Mouse (Mus musculus): ENCODE measurements around the gene AL731706.2.
"Not testable (repeated sequence)": the region's sequence is repeated elsewhere in the genome, so short reads cannot be mapped to it uniquely, and the experiment has no call there.

Gene AL731706.2

DNA sequence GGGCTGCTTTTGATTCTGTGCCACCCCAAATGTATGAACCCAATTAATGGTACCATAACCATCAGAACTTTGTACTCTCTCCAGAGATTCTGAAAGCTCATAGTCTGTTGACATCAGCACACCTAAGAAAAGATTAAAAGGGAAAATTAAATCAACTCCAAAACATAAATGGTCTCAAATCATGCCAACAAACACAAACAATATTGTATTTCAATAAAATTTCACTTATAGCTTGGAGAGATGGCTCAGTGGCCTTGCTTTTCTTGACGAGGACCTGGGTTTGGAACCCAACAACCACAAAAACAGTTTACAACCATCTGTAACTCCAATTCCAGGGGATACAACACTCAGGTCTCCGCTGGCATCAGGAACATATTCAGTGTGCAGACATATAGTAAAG is at the start of gene AL731706.2:
AL731706.2 (minus strand) TSS at position 101 of the 400 bp plus-strand sequence.
- in situ Hi-C loops (cut with MboI; ENCODE audit: low sequenced_read_pairs), result no loop called here

DNA sequence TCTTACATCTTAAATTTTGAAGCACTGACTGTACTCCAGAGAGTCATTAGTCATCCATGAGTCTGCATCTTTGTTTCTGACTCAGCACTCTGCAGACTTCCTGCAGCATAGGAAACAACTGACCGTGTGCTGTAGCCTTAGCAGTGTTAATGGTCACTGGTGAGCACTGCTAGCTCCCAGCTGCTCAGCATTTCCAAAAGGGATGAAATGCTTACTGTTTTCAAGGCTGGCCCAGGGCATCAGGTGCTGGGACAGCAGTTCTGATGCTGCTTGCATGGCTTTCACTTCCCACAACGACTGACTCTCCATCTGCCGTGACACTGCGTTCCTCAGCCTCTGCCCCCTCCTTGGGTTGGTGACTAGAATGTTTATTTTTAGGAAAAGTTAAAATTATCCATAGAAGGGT is 35.5 kb upstream of the AL731706.2 start:
- in situ Hi-C loops (cut with MboI; ENCODE audit: low sequenced_read_pairs), result no loop called here

DNA sequence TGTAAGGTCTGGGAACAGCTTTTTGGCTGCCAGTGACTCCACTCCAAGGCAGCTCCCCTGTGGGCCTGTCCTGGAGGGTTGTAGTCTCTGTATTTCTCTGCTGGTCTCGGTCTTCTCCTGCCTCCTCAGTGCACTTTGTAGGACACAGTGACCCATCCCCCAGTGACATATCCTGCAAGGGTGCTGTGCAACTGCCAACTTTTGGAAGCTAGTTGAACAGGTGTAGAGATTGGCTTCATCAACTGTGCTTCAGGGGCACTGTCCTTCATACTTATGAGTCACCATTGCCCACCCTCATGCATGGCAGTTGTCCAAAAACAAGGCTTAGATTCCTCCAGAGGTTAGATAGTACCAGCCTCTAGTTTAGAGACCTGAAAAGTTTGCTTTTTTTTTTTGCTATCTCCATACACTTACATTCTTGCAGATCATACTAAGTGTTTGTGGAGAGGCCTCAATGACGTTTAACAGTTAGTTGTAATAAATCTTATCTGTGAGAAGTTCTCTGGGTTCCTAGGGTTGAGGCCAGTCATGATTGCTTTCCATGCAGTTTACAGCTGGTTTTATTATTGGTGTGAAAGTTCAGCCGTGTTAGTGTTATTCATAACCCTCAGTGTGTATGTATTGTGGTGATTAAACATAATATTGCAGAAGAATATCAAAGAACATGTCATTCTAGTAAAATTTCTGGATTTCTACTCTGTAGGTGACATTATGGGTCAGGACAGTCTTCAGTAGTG is 34.9 kb upstream of the AL731706.2 start:
- in situ Hi-C loops (cut with MboI; ENCODE audit: low sequenced_read_pairs), result no loop called here

DNA sequence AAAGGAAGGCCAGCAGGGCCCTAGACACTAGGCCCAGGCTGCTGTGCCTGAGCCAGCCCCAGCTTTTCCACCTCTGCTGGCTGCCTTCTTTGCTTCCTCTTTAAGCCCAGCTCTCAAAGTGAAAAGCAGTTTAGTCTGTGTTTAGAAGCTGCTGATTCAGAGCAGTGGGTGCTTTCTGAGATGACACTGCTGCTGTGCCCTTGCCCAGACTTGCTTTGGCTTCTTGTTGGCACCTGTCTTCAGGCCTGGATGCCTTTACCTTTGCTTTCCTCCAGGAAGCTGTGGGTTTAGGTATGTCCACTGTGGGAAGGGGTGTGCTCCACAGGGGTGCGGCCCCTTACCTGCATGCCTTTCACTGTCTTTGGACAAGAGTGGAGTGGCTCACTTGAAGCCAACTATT is 34.0 kb upstream of the AL731706.2 start:
- in situ Hi-C loops (cut with MboI; ENCODE audit: low sequenced_read_pairs), result loop anchor here (5.0 kb wide), 1 partner anchor 262 kb away; no protein-coding TSS in a partner anchor

DNA sequence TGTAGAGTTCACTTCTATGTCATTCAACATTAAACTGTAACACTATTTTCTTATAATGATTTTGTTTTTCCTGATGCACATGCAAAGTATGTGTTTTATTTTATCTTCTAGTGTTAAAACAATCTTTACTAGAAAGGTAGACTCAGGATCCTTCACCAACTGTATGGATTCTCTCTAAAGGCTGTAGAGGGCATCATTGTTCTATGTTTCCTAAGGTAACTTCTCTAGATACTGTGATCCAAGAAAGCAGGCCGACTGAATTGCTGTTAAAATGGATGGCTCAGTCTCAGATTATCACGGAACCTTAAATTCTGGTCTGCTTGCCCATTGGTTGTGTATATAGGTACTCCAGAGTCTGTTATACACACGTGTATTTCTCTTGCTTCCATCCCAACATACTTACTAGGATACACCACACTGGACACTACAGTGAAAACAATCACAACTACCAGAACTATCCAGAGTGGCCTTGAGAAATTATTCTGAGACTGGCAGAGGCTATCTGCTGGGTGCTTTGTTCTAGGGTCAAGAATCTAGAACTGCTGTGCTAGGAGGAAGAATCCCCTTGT is 28.9 kb upstream of the AL731706.2 start:
- in situ Hi-C loops (cut with MboI; ENCODE audit: low sequenced_read_pairs), result no loop called here

DNA sequence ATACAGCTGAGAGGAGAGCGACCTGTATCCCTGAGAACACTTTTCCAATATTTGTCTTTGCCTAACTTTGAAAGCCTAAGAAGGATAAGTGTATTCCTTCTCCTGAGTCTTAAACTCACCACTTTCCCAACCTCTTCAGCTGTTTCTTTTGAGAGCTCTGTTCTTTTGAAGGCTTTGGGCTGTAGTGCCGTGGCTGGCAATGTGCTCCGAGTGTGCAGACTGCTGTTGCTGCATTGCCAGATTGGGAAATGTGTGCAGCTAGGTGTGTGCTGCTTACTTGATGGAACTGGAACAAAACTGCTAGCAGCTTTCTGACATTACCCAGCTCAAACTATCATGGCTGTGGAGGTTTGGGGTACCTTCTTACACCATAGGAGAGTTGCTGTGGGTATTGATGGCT is 27.5 kb upstream of the AL731706.2 start:
- in situ Hi-C loops (cut with MboI; ENCODE audit: low sequenced_read_pairs), result no loop called here

DNA sequence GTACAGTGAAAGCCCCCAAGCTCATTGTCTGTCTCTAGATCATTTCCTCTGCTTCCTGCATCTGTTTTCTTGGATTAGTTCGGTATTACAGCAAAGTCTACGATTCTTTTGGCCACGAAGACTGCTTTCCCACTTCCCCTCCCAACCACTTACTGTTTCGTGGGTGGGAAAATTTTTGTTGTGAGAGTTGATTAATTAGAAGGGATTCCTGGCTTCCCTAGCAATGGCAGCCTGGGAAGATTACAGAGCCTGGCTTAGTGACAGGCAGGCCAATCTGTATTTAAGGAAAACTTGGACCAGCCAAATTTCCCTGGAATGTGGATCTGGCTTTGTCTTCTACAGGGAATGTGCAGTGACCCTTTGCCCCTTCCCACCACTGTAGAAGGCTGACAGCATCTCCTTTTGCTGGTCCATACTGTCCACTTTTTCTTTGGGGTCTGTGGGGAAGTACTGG is 26.5 kb upstream of the AL731706.2 start:
- in situ Hi-C loops (cut with MboI; ENCODE audit: low sequenced_read_pairs), result no loop called here

DNA sequence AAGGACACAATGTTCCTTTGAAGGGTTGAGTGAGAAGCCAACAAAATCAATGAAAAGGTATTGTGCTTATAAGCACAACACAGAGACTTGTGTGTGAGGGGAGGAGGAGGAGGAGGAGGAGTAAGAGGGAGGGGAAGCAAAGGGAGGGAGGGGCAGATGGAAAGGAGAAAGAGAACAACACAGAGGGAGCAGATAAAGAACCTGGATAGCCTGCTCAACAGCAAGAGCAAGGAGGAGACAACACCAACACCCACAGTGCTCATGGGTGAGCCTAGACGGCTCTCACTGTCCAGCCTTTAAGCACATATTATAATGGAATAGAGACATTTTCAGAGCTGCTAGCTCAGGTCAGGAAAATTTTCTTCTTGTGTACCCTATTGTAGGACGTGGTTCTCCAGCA is 23.8 kb upstream of the AL731706.2 start:
- in situ Hi-C loops (cut with MboI; ENCODE audit: low sequenced_read_pairs), result no loop called here

DNA sequence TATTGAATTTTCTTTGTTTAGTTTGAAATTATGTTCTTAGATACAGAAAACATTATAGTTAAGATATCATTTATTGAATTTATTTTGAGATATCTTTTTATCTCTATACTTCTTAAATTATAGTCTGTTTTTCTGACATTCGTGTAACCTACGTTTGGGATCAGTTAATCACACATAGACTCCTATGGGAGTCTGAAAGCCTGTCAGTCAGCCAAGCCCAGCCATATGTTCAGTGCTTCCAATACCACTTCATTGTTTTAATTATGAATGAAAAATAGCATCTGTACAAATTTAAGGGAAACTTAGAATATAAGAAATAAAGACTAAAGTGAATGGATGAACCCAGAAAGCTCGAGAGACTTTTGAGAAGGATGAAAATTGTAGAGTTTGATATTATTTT is 23.1 kb upstream of the AL731706.2 start:
- in situ Hi-C loops (cut with MboI; ENCODE audit: low sequenced_read_pairs), result no loop called here

DNA sequence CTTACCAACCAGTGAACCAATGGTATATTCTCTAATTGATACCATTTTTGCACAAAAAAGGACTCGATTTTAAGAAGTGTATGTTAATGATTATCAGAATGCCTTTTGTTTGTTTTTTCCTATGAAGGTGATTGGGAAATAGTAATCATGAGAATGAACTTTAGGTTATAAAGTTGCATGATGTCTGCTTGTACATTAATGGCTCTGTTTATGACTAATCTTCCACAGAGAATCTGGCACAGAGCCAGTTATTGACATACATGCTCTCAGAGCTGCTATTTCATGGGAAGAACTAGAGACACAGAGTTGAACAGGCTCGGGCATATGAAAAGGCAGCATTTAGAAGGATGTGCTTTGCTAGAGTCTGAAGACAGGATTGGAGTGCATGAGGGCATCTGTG is 10.7 kb upstream of the AL731706.2 start:
- in situ Hi-C loops (cut with MboI; ENCODE audit: low sequenced_read_pairs), result no loop called here

DNA sequence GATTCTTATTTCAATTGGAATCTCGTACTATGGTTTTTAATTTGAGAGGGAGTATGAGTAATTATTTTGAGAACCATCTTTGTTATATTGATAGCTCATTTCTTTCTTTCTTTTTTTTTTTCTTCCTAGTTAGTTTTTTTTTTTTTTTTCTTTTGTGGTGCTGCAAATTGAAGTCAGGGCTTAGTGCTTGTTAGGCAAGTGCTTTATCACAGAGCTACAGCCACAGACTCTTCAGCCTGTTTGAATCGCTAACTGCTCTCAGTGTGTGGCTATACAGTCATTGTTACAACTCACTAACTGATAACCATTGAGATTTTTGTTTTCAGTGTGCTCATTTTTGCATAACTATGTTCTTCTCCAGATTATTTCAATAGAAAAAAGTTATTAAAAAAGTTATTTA is 9.0 kb upstream of the AL731706.2 start:
- in situ Hi-C loops (cut with MboI; ENCODE audit: low sequenced_read_pairs), result no loop called here

DNA sequence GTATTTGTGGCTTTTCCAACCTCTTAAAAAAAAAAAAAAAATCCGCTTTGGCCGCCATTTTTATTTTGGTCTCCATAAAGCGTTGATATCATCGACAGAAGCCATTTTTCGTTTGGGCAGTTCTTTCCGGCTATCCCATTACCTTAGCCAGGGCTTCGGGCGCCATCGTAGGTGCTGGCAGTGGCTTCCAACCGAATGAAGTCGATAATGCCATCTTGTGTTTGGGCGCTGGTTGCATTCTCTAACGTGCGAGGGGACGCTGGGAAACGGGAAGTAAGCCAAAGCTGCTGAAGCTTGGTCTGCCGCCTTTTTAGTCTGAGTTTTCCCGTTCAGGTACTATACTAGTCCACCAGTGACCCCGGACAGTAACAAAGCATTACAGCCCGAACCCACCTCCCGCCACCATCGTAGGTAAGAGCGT is 6.5 kb upstream of the AL731706.2 start:
- in situ Hi-C loops (cut with MboI; ENCODE audit: low sequenced_read_pairs), result no loop called here

DNA sequence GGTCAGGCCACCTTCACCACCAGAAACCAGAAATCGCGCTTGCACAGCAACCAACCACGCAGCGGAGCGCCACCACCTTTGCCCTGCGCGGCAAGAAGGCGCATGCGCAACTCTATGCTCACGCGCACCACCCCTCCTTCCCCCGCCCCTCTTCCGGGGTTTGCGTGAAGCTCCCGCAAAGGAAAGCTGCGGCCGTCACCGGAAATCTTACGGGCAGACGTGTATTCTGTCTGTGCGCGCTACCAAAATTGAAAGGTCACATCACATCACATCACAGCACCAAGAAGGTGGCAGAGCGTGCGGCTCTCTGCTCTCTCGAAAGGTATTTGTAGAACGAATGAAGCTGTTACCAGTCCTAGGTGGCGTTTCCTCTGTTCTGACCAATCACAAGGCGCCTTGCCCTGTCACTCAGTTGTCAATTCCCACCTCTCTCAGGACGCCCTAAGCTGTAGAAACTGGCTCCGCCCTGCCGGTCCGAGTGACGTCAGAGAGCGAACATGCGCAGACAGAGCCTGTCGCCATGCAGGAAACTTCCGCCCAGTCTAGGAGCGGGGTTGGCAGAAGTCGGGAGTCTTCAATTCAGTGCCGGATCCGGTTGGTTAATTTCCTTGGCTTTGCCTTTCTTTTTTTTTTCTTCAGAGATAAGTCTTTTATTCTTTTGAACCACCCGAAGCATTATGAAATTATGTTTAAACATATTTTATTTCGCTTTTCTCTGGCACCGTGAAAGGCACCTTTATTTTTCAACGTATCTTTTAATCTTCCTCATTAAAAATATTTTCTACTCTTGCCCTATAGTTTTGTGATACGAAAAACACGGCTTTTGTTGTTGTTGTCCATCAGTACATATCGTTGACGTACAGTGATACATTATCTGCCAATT is 5.8 kb upstream of the AL731706.2 start, which contains the start of the genes Slx4ip, AL731706.1 and Mkks:
Slx4ip (plus strand) TSS at position 151 of the 883 bp plus-strand sequence.
AL731706.1 (minus strand) TSS at position 322 of the 883 bp plus-strand sequence.
Mkks (minus strand) TSS at position 322 of the 883 bp plus-strand sequence.
- in situ Hi-C loops (cut with MboI; ENCODE audit: low sequenced_read_pairs), result no loop called here

DNA sequence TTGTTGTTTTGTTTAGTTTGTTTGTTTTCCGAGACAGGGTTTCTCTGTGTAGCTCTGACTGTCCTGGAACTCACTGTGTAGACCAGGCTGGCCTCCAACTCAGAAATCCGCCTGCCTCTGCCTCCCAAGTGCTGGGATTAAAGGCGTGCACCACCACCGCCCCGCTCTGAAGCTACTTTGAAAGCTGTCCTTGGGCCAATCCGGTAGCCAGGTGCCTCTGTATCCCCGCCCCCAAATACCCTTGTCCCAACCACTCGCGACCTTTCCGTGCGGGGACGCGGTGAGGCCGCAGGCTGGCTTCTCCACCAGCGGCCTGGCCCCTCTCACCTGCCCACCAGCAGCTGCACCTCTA is 5.2 kb upstream of the AL731706.2 start:
- in situ Hi-C loops (cut with MboI; ENCODE audit: low sequenced_read_pairs), result not testable (repeated sequence)

DNA sequence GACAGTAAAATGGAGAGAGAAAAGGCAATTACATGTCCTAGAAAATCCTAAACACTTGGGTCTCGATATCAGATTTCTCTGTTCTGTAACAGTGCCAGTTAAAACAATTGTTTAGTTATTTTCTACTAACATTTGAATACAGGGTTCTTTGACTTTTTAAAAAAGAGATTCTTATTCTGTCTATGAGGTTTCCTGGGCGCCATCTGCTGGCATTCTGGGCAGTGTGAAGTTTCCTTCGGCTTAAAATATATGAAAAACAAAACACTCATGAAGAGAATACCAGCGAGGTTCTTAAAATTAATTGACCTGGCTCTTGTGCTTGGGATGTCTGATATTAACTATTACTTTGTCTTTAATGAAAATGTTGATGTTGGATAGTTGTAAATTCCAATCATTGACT is 1.4 kb upstream of the AL731706.2 start:
- in situ Hi-C loops (cut with MboI; ENCODE audit: low sequenced_read_pairs), result no loop called here

DNA sequence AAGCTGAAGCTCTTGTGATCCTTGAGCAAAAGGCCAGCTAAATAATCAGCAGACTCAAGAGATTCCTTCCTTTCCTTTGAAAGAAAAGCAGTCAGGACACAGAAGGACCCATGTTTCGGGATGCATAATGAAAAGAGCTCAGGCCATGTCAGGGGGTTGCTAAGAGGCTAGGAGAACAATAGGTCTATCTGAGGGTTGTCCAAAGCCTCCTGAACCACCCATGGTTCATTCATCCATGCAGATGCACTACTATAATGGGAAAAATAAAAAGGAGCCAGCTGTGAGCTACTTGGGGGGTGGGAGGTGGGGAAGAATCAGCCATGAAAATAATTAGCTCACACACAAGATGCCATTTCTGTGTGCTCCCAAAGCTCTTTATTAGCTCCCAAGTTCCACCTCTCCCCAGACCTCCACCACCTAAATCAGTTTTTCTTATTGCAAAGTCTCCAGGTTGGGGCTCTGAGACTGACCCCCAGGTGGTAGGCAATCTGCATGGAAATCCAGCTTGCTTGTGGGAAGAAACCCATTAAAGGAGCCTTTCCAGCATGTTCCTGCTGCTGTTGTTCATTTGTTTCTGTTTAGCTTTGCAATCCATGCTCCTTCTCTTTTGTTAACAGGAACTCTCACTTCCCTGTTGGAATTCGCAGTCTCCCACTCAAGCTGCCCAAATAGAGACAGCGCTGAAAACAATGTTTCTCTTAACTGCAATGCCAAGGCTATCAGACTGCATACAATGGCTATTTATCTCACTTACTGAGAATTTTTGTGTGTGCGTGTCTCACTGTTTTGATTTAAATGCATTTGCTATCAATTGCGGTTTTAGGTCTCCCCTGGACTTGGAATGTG is 30.7 kb downstream of the AL731706.2 start:
- in situ Hi-C loops (cut with MboI; ENCODE audit: low sequenced_read_pairs), result no loop called here

DNA sequence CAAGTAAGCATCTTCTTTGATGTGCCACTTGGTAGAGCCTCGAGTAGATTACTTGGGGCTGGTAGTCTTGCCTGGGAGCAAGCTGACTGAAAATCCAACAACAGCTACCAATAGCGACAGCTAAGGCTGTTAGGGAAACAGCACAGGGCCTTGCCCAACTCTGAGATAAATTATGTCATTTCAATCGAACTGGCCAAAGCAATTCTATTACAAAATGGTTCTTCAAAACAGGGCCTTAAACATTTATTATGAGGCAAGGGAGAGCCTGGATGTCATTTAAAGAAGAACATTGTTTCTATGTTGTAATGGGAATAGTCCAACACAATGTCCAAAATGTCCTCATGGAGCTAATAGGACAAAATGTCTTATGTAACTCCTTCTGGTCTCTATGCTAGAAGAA is 35.1 kb downstream of the AL731706.2 start:
- in situ Hi-C loops (cut with MboI; ENCODE audit: low sequenced_read_pairs), result no loop called here

DNA sequence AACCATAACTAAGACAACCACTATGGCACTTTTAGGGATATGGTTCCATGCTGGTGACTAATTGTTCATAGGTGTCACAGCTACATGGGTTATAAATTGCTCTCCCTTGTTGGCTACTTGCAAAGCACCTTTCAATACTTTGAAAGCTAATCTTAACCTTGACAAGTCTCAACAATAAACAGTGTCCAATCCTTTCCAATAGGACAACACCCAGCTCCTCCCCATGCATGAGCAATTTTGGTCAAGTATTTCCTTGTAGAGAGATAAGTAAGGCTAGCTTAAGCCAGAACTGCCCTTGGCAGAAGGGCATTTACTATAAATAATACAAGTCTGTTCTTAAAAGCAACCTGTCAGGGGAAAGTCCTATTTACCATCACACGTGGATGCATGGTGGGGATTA is 47.5 kb downstream of the AL731706.2 start:
- in situ Hi-C loops (cut with MboI; ENCODE audit: low sequenced_read_pairs), result no loop called here

DNA sequence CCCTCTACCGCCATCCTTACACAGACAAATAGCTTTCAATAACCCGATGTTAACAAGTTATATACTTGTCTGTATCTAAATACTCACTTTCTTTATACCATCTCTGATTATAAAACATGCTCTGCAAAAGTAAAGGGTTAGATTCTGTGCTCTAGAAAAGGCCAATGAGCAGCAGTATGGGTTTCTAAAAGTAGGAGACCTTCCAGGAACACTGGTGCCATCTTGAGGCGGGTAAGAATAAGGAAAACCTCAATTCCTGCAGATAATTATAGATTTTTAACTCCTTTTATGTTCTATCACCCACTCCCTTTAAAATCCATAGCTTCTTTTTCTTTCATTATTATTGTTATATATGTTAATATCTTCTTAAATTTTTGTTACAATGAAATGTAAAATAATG is 49.6 kb downstream of the AL731706.2 start:
- in situ Hi-C loops (cut with MboI; ENCODE audit: low sequenced_read_pairs), result no loop called here
